Mouse (Mus musculus): ENCODE measurements around the gene Fosl1.

DNA sequence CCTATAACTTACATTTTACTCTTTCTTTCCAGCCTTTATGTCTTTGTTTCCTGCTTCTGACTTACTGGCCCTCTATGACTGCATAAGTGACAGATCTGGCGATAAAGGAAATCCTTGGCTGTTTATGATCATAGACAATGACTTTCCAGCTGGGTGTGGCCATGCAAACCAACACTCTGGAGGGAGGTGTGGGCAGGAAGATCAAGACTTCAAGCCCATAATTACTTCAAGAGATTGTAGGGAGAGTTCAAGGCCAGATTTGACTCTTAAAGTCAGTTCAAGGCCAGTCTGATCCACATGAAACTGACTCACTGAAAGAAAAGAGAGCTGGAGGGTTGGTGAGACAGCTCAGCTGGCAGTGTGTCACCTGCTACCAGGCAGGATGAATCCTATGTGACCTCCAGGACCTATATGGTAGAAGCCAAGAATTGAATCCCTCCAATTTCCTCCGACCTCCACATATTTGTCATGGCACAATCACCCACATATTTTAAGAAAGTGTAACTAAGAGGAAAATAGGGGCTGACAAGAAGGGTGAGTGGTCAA is 53.1 kb downstream of the Fosl1 start:
- TF ChIP-seq CTCF (IDR thresholded peaks at IDR 0.05) (no peak), EP300 (IDR thresholded peaks at IDR 0.05) (no peak)

Measured in lung, postnatal 0 days (tissue).